Mouse (Mus musculus) thymus, postnatal 14 days (tissue): ENCODE measurements at regions not wholly inside any gene's neighbourhood (a gene's known extent, or its start where the extent isn't known, plus 50 kb on each side); places are given as distances from the start of the nearest gene placed in this dataset.

ENCODE experiments used
- DNase-seq: peaks from one replicate; pipeline ENCODE4 v3.0.0; 2021

DNA sequence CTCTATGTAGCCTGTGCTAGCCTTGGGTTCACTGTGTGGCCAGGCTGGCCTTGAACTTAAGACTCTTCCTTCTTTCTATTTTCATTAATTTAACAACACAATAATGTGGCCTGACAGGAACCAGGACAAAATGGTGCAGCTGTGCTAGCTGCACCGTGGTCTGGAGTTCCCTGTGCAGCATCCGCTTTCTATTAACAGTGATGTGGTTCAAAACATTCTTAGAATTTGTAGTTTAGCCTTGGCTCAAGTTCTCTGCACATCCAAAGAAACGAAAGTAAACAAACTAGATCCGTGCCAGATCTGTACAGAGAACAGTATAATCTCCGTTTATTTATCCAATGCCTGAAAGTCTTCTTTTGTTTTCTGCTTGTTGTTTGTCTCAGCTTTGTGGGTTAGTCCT is 88.5 kb downstream of the Irx1 start:
- DNase-seq = no peak

DNA sequence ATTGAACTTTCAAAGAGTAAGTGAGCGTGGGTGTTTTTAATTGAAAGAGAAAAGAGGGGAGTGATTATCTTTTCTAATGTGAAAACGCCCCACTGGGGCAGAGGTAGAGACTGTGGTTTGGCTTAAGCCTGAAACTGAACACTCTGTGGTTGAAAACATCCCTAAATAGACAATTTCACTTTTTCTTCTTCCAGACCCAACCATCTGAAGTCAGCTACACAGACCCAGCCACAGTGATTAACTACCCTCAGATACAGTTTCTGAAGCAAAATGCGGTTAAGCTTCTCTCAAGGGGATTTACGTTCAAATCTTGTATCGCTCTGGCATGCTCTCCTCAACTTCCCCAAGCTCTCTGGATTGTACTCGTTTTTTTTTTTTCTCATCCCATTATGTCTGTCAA is 94.8 kb downstream of the Irx1 start:
- DNase-seq = no peak

GRCm38 (mm10) chr13:71853426-71854025 is 110.0 kb downstream of the Irx1 start:
- no peak for DNase-seq

GRCm38 (mm10) chr13:71804032-71804958 is 159.2 kb downstream of the Irx1 start:
- no peak for DNase-seq

DNA sequence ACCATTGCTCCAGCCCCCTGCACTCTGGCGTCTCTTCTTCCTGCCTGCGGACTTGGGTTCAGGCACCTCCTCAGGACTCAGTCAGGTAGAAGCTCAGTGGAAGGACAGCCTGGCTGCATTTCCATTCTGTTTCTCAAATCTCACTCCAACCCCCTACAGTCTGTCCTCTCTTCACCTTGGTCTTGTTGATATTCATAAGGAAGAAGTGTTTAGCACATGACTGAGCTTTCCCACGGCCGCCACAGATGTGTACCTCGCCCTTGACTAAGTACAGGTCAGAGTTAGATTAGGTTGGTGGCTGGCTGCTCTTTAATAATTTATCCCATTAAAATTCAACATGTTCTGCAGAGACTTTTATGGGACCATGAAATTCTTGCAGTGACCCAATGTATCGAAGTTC is 165.2 kb downstream of the Irx1 start:
- DNase-seq = no peak

DNA sequence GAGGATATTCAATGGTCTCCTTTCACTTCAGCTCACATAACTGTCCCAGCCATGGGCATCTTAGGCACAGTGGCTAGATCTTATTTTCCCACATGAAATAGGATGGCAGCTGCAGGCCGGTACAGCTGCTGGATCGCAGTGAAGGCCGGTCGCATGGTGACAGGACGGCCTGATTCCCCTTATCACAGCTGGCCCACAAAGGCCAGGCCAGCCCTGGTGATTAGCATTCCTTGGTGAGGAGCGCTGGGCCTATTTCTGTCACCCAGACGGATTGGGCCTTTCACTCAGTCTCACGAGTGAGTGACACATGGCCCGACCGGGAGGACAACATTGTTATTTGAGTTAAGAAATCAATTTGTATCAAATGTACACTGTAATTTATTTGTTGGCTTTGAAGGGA is 178.8 kb downstream of the Irx1 start:
- no peak for DNase-seq

- DNase-seq = no peak
Observed at GRCm38 (mm10) chr13:71747003-71747965, 216.2 kb downstream of the Irx1 start.

DNA sequence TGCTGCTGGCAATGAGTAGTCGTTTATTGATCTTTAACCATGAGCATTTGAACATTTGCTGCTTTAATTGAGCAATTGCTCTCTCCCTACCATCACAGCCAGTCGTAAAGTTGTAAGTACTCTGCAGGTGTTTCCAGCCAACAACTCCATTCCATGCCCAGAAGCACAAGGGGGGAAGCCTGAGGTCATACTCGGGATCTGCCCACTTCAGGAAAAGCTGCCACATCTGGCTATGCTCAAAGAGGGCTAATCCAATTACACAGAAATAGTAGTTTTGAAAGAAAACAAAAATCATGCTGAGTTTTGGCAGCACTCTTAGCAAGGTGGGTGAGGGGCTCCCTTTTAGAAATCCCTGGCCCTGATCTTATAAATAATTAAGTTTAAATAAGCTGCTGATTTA is 217.0 kb downstream of the Irx1 start:
- no peak for DNase-seq

GRCm38 (mm10) chr13:71736821-71737345 is 226.6 kb downstream of the Irx1 start:
- DNase-seq = no peak

GRCm38 (mm10) chr13:71734261-71734660 is 229.3 kb downstream of the Irx1 start:
- no peak for DNase-seq

DNA sequence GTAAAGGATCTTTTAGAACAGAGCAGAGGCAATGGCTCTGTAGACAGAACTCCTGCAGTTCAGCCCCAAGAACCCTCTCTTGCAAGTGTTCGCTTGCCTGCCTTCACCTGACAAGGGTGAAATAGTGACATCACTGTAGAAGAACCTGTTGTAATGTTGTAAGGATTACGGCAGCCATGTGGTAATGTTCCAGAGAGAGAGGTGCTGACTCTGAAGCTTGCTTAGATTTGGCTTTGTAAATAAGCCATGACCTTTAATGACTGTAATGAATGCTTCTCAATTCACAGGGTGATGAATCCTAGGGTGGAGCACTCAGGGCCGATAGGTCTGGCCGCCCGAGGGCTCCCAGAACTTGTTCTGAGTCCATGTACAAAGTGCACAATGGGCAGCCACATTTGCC is 230.2 kb downstream of the Irx1 start:
- no peak for DNase-seq

DNA sequence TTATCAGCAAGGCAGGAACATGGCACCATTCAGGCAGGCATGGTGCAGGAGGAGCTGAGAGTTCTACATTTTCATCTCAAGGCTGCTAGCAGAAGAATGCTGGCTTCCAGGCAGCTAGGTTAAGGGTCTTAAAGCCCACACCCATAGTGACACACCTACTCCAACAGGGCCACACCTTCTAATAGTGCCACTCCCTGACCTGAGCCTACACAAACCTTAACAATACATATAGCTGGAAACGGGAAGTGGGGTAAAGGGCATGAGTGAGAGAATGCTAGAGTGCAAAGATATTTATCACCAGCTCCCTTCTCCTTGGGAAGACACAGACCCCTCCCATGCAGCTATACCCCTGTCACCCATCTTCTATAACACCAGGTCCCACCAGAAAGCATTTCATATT is 230.6 kb downstream of the Irx1 start:
- no peak for DNase-seq

DNA sequence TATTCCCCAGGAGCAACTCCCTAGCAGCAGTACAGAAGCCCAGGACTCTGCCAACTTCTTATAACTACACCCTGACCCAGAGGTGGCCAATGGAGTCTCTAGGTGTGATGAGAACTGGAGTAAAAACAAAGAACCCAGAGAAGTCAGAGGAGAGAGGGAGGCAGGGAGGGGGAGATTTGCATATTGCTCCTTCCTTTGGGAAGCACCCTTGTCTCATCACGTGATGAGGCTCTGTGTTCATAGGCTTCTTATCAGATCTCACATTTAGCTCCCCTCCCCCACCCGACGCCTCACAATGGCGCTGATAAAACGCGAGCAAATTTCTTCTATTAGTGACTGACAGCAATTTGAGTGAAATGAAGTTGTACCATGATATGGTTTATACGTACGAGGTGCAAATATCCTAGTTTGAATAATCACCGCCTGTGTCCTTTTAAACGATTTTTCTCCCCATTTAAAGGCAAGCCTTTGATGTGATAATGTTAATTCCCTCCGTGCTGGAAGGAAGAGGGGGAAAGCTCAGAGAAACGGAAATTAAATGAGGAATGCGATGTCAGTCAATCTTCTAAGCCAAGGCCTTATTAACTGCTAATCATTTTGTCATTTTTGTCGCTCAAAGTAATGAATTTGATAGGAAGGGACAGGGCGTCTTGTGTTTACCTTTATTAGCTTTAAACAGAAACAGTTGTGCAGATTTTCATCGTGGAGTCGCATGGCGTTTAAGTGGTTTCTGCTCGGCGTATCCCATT is 273.3 kb downstream of the Irx1 start:
- DNase-seq = no peak

DNA sequence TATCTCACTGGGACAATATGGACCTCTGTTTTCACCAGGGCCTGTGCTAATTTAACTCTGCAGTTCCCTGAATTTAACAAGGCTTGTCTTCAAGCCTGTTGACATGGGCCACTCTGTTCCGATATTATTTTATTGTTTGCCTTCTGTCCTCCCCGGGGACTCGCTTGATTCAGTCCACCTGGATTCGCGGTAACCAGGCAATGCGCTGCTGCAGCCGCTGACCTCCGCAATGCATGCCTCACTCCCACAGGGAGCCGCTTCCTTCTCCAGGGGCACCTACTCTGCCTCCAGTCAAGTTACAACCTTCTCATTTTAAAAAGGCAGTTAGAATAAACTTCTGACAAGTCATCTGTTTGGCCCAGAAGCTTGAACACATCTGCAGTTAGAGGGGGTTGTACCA is 274.3 kb downstream of the Irx1 start:
- no peak for DNase-seq

GRCm38 (mm10) chr13:71676081-71676624 is 287.4 kb downstream of the Irx1 start:
- DNase-seq = no peak

DNA sequence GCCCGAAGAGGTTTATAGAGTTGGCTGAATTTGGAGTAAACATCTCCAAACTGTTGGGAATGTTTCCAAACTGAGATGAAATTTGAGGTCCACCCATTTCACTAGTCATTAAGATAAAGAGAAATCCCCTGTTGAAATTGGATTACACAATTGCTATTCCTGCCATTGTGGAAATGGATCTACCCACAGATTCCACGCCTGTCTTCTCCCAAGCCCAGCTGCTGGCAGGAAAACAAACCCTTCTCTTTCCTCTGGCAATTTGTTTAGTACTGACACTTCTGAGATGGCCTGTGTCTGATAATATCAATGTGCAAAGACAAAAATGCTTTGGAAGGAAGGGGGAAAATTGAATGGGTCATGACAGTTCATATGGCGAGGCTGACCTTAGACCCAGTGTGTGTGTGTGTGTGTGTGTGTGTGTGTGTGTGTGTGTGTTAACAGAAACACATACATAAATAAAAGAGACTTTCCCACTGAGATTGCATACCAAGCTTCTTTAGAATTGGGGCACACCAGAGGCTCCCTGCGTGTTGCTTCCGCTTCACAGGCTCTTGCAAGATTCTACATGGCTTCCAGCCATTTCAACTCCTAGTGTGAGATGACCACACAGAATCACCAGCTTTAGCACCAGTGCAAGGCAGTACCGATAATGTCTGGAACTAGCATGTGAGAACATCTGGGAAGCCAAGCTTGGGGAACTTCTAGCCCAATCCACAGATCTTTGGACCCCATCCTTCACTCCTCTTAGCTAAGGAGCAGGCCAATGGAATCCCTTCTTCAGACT is 293.4 kb downstream of the Irx1 start:
- DNase-seq = no peak

GRCm38 (mm10) chr13:71668256-71668655 is 295.3 kb downstream of the Irx1 start:
- no peak for DNase-seq

DNA sequence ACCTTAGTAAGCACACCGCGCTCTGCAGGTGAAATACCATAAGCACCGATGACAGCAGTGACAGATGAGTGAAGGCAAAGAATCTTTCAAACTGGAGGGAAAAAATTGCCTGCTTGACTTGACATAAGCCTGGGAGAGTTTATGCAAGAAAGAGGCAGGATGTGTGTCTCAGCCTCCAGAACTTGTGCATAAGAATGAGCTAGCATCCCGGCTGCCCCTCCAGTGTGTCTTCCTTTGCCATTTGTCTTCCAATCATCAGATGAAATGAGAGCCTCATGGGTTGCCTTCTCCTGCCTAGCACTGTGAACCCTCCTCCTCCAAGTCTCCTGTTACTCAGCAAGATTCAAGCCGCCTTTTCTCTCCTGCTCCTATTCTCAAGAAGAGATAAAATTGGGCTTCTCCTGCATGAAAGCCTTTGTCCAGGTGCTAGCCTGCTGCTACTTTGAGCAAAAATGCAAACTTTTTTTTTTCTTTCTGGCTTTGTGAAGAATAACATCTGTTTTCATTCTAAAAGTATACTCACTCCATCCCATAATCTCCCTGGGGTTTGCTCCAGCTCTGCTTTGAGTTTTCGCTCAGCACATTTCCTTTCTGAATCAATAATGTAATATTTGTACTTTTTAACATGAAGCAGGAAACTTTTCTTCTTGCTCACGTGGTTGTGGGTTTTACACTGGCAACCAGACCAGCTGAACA is 298.2 kb downstream of the Irx1 start:
- no peak for DNase-seq

GRCm38 (mm10) chr13:71657898-71658297 is 305.6 kb downstream of the Irx1 start:
- DNase-seq = no peak

DNA sequence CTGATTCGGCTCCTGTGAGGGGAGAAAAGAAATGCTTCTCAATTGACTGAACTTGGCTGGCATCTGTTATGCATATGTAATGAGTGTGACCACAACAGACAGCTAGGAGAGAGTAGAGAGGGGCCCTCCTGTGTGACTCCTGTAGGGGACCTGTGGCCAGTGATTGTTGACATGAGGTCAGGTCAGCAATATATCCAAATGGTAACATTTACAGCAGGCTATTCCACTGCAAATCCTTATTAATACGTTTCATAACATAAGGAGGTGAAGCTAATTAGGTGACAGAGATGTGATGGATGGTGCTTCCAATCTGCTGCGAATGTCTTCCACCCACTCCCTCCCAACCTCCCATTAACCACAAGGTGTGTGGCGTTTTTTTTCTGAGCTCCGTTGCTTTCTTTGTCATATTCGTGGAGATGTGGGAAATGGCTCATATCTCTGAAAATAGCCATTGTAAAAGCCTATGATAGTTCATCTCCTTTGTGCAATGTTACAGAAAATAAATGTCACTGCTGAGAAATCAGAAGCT is 309.5 kb downstream of the Irx1 start:
- DNase-seq = no peak
